Mouse (Mus musculus): ENCODE measurements around the gene Tor2a.

- no peak for TF ChIP-seq CTCF (IDR thresholded peaks at IDR 0.05; ENCODE audit: borderline replicate concordance, insufficient read depth, low read depth, low read length)
- no peak for TF ChIP-seq POLR2A (IDR thresholded peaks at IDR 0.05; ENCODE audit: borderline replicate concordance, insufficient read depth, low read length)
Observed at GRCm38 (mm10) chr2:32724832-32725790, 31.9 kb upstream of the Tor2a start.

Data from cerebellum, adult 2 months (tissue).